ENCODE assay signal across 20 mouse cellular contexts in genomic region chr13:42948717-42949265, GRCm38 (mm10).
"Had no signal": no experiment of that assay in that cellular context is flagged by ENCODE, and none has a peak within 500 bp of the region (broad histone marks: within the 10 kb centered on the region; RNA-seq: fewer than 3 reads in every experiment).

No protein-coding gene starts in this region.

- ATAC-seq: intestine, postnatal 0 days; liver, postnatal 0 days; lung, postnatal 0 days; midbrain, embryonic 13.5 days; midbrain, embryonic 16.5 days had no signal

- H3K4me3 ChIP-seq: left cerebral cortex, adult 2 months; midbrain, embryonic 13.5 days; stomach, embryonic 15.5 days had no signal

- H3K9ac ChIP-seq: liver, embryonic 14.5 days; liver, postnatal 0 days; lung, embryonic 14.5 days; midbrain, embryonic 13.5 days; stomach, embryonic 15.5 days had no signal

- H3K27ac ChIP-seq: kidney, postnatal 0 days; left cerebral cortex, adult 2 months; liver, embryonic 14.5 days; macrophage; midbrain, embryonic 13.5 days; stomach, embryonic 15.5 days had no signal

- H3K9me3 ChIP-seq: midbrain, embryonic 13.5 days; stomach, embryonic 15.5 days had no signal

- H3K27me3 ChIP-seq: midbrain, embryonic 13.5 days; stomach, embryonic 15.5 days had no signal

- H3K4me1 ChIP-seq: midbrain, embryonic 13.5 days; stomach, embryonic 15.5 days had no signal

- DNase-seq: kidney, adult 8-10 months; kidney, postnatal 25 days; layer of hippocampus, postnatal 36 days; liver, postnatal 0 days; lung, embryonic 14.5 days; right cerebral cortex, postnatal 25 days; spleen, adult 18-20 months; thymus, adult 2 months; thymus, postnatal 14 days; thymus, postnatal 4 days had no signal

- H3K4me2 ChIP-seq: liver, embryonic 11.5 days; lung, embryonic 14.5 days; midbrain, embryonic 13.5 days; stomach, embryonic 15.5 days had no signal

- H3K36me3 ChIP-seq: midbrain, embryonic 13.5 days; stomach, embryonic 15.5 days had no signal
